14 mouse cellular contexts compared by ENCODE assay signal in the genomic region with DNA sequence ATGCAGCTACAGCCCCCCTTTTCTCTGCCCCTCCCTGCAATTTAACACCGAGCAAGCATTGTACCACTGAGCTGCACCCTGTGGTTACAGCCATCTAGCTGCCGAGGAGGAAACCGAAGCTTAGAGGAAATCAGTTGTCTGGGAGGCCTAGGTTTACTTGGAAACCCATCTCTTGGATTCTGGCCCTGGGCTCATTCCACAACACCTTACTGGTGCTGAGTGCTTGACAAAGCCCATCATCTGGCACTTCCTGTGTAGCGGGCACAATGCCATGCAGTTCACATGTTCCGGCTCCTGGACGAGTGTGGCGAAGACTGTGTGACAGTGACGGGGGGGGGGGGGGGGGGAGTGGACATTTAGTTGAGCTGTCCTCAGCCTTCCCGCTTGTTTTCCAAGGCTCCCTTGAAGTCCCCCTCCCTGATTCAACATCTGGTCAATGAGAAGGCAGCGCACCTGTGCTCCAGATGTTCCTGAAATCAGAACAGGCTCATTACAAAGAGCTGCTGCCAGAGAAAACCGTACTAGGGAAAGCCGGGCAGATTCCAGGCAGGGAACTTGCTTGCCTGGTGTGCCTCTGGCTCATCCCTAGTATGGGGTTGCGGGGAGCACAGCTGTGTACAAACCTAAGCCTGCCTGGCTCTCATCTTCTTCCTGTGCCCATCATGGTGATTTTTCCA. TPM values are rescaled to one million over a fixed set of nuclear protein-coding genes. Genes with fewer than 3 reads are reported as not detected.
DNase-seq lines count a peak whose midpoint lies in the region; ATAC-seq and TF ChIP-seq lines count a peak whose summit lies in the region.
"Had no signal": no experiment of that assay in that cellular context is flagged by ENCODE, and none has a peak within 500 bp of the region (broad histone marks: within the 10 kb centered on the region; RNA-seq: fewer than 3 reads in every experiment).

No protein-coding gene starts in this region.

- no peak for TF ChIP-seq CTCF in liver, postnatal 0 days (IDR thresholded peaks at IDR 0.05; ENCODE audit: low read depth)

- H3K27me3 ChIP-seq in embryonic facial prominence, embryonic 10.5 days (replicated peaks; ENCODE audit: low read depth, poor library complexity, severe bottlenecking): no peaks in the 10 kb centered on the region
- H3K27me3 ChIP-seq in heart, embryonic 14.5 days (ENCODE audit: control insufficient read depth, insufficient read depth, low read length): no peaks in the 10 kb centered on the region
- H3K27me3 ChIP-seq in lung, embryonic 16.5 days (ENCODE audit: control insufficient read depth, insufficient read depth, low read depth, low read length): no peaks in the 10 kb centered on the region
- no peaks in the 10 kb centered on the region for H3K27me3 ChIP-seq in liver, postnatal 0 days (ENCODE audit: insufficient read depth, low read length)
- H3K27me3 ChIP-seq: midbrain, embryonic 12.5 days; Patski had no signal

- peak overlapping the region; percentile 48 for H3K27ac ChIP-seq in embryonic facial prominence, embryonic 10.5 days (replicated peaks)
- H3K27ac ChIP-seq in heart, embryonic 14.5 days (replicated peaks in 1 of 2; ENCODE audit: control insufficient read depth in 1 of 2, insufficient read depth in 1 of 2, low read depth in 2 of 2, low read length in 2 of 2): peak overlapping the region; percentile 65 to 78
- H3K27ac ChIP-seq in lung, embryonic 16.5 days (ENCODE audit: low read length): no peak overlapping the region; the same call in 1 of the 2 replicates
- no peak overlapping the region for H3K27ac ChIP-seq in liver, postnatal 0 days (ENCODE audit: low read depth)
- H3K27ac ChIP-seq: midbrain, embryonic 12.5 days had no signal

- no peak overlapping the region for H3K9ac ChIP-seq in heart, embryonic 14.5 days (ENCODE audit: low read length)
- H3K9ac ChIP-seq in lung, embryonic 16.5 days (ENCODE audit: low read length): no peak overlapping the region
- no peak overlapping the region for H3K9ac ChIP-seq in liver, postnatal 0 days (replicated peaks)
- H3K9ac ChIP-seq: midbrain, embryonic 12.5 days had no signal

- 0 out of 2 replicates have a peak, but pooled peaks have one; percentile 57 for ATAC-seq in heart, embryonic 14.5 days (ENCODE audit: insufficient number of reproducible peaks, insufficient read depth, low FRiP score, low read depth)
- peak; percentile 49 for ATAC-seq in lung, embryonic 16.5 days (ENCODE audit: low read depth)
- ATAC-seq in liver, postnatal 0 days: no peak
- ATAC-seq: intestine, embryonic 16.5 days; Patski had no signal

- H3K36me3 ChIP-seq in embryonic facial prominence, embryonic 10.5 days (replicated peaks): no peaks in the 10 kb centered on the region
- no peaks in the 10 kb centered on the region for H3K36me3 ChIP-seq in heart, embryonic 14.5 days (ENCODE audit: control insufficient read depth, insufficient read depth, low read length)
- H3K36me3 ChIP-seq in lung, embryonic 16.5 days (ENCODE audit: control insufficient read depth, insufficient read depth, low read length): no peaks in the 10 kb centered on the region
- no peaks in the 10 kb centered on the region for H3K36me3 ChIP-seq in liver, postnatal 0 days (replicated peaks; ENCODE audit: insufficient read depth, low read length)
- H3K36me3 ChIP-seq: midbrain, embryonic 12.5 days had no signal

- peaks cover 37% of the 10 kb centered on the region for H3K4me1 ChIP-seq in embryonic facial prominence, embryonic 10.5 days
- peaks cover 48 to 69% of the 10 kb centered on the region in 2 experiments for H3K4me1 ChIP-seq in heart, embryonic 14.5 days (ENCODE audit: control insufficient read depth in 2 of 2, insufficient read depth in 2 of 2, low read length in 2 of 2)
- peaks cover 58% of the 10 kb centered on the region for H3K4me1 ChIP-seq in lung, embryonic 16.5 days (replicated peaks; ENCODE audit: control insufficient read depth, insufficient read depth, low read length)
- H3K4me1 ChIP-seq in liver, postnatal 0 days (ENCODE audit: insufficient read depth): peaks cover 15% of the 10 kb centered on the region

- 40% methylated on average over 13 of the region's 13 CpGs for WGBS in embryonic facial prominence, embryonic 10.5 days
- 29% methylated on average over 13 of the region's 13 CpGs for WGBS in heart, embryonic 14.5 days
- WGBS in lung, embryonic 16.5 days: 31% methylated on average over 12 of the region's 13 CpGs
- 61% methylated on average over 12 of the region's 13 CpGs for WGBS in liver, postnatal 0 days (ENCODE audit: insufficient replicate concordance)

- H3K4me3 ChIP-seq in embryonic facial prominence, embryonic 10.5 days: no peak overlapping the region
- no peak overlapping the region for H3K4me3 ChIP-seq in heart, embryonic 14.5 days (ENCODE audit: control insufficient read depth in 1 of 2, insufficient read depth in 1 of 2, low read depth in 1 of 2, low read length in 2 of 2)
- H3K4me3 ChIP-seq in lung, embryonic 16.5 days (ENCODE audit: low read length): no peak overlapping the region
- no peak overlapping the region for H3K4me3 ChIP-seq in liver, postnatal 0 days (ENCODE audit: low read depth, low read length)
- H3K4me3 ChIP-seq: midbrain, embryonic 12.5 days had no signal

- TF ChIP-seq EP300 in liver, postnatal 0 days (IDR thresholded peaks at IDR 0.05; ENCODE audit: low read depth): no peak

- peak; percentile 21 for DNase-seq in embryo, embryonic 10.5 days (ENCODE audit: low spot score)
- DNase-seq in embryo, embryonic 9.5 days (ENCODE audit: extremely low spot score): no peak
- DNase-seq in embryonic facial prominence, embryonic 10.5 days (ENCODE audit: low spot score): peak; percentile 54
- no peak for DNase-seq in left cerebral cortex, adult 8-10 months (ENCODE audit: low spot score in 2 of 2)
- DNase-seq in cerebellum, adult 8-10 months: no peak
- DNase-seq in liver, postnatal 0 days: no peak
- DNase-seq: cerebellum, postnatal 36 days had no signal

- H3K9me3 ChIP-seq in embryonic facial prominence, embryonic 10.5 days: no peaks in the 10 kb centered on the region
- H3K9me3 ChIP-seq in heart, embryonic 14.5 days (ENCODE audit: control insufficient read depth, low read length): peaks cover 5% of the 10 kb centered on the region; the same call in 1 of the 2 replicates
- no peaks in the 10 kb centered on the region for H3K9me3 ChIP-seq in lung, embryonic 16.5 days (ENCODE audit: control insufficient read depth, low read length)
- no peaks in the 10 kb centered on the region for H3K9me3 ChIP-seq in liver, postnatal 0 days (ENCODE audit: low read length)
- H3K9me3 ChIP-seq: midbrain, embryonic 12.5 days had no signal

- H3K4me2 ChIP-seq in heart, embryonic 14.5 days (ENCODE audit: low read length): peak overlapping the region; percentile 42
- H3K4me2 ChIP-seq in lung, embryonic 16.5 days (ENCODE audit: low read depth, low read length): no peak overlapping the region
- H3K4me2 ChIP-seq in liver, postnatal 0 days (ENCODE audit: low read depth, low read length): no peak overlapping the region
- H3K4me2 ChIP-seq: midbrain, embryonic 12.5 days had no signal

RNA-seq across cellular contexts. Expression of a gene that starts 4.6 kb away (rescaled TPM):
- 52.5 and 53.1 TPM in 2 replicates for polyA plus RNA-seq in embryonic facial prominence, embryonic 10.5 days (2016; fragmentation: Nextera tagmentation; extraction: Ambion mirVana)
- 45.7 and 47.6 TPM in 2 replicates for polyA plus RNA-seq in heart, embryonic 14.5 days (2014; fragmentation: Nextera tagmentation; extraction: Ambion mirVana)
- polyA plus RNA-seq in lung, embryonic 16.5 days (2015; fragmentation: Nextera tagmentation; extraction: Ambion mirVana): 59.9 and 62.3 TPM in 2 replicates
- 10 to 100 TPM; 39.4 to 46.1 (median 40.6) TPM for total RNA-seq in left cerebral cortex, adult 8-10 months (2022)
- polyA plus RNA-seq in liver, postnatal 0 days (2015; fragmentation: Nextera tagmentation; extraction: Ambion mirVana): 43.5 and 46.2 TPM in 2 replicates

RNA-seq across cellular contexts. Expression of a gene that starts 8.5 kb away (rescaled TPM):
- polyA plus RNA-seq in embryonic facial prominence, embryonic 10.5 days (2016; fragmentation: Nextera tagmentation; extraction: Ambion mirVana): 25.5 and 26.0 TPM in 2 replicates
- 33.5 and 40.1 TPM in 2 replicates for polyA plus RNA-seq in heart, embryonic 14.5 days (2014; fragmentation: Nextera tagmentation; extraction: Ambion mirVana)
- polyA plus RNA-seq in lung, embryonic 16.5 days (2015; fragmentation: Nextera tagmentation; extraction: Ambion mirVana): 226 and 247 TPM in 2 replicates
- 100 to 1,000 TPM in 1 of 4 experiments, 10 to 100 TPM in 3; 81.2 to 117 (median 89.0) TPM for total RNA-seq in left cerebral cortex, adult 8-10 months (2022)
- polyA plus RNA-seq in liver, postnatal 0 days (2015; fragmentation: Nextera tagmentation; extraction: Ambion mirVana): 194 and 208 TPM in 2 replicates

RNA-seq across cellular contexts. Expression of a gene that starts 8.6 kb away (rescaled TPM):
- polyA plus RNA-seq in embryonic facial prominence, embryonic 10.5 days (2016; fragmentation: Nextera tagmentation; extraction: Ambion mirVana): 3.1 and 3.2 TPM in 2 replicates
- 8.0 and 16.3 TPM in 2 replicates for polyA plus RNA-seq in heart, embryonic 14.5 days (2014; fragmentation: Nextera tagmentation; extraction: Ambion mirVana)
- 7.9 and 15.2 TPM in 2 replicates for polyA plus RNA-seq in lung, embryonic 16.5 days (2015; fragmentation: Nextera tagmentation; extraction: Ambion mirVana)
- total RNA-seq in left cerebral cortex, adult 8-10 months (2022): 10 to 100 TPM in 1 of 4 experiments, 1 to 10 TPM in 3; 4.4 to 15.6 (median 6.3) TPM
- 5.8 and 6.1 TPM in 2 replicates for polyA plus RNA-seq in liver, postnatal 0 days (2015; fragmentation: Nextera tagmentation; extraction: Ambion mirVana)

RNA-seq across cellular contexts. Expression of a gene that starts 21.4 kb away (rescaled TPM):
- polyA plus RNA-seq in embryonic facial prominence, embryonic 10.5 days (2016; fragmentation: Nextera tagmentation; extraction: Ambion mirVana): not detected in 2 replicates
- not detected in 2 replicates for polyA plus RNA-seq in heart, embryonic 14.5 days (2014; fragmentation: Nextera tagmentation; extraction: Ambion mirVana)
- polyA plus RNA-seq in lung, embryonic 16.5 days (2015; fragmentation: Nextera tagmentation; extraction: Ambion mirVana): not detected in 2 replicates
- total RNA-seq in left cerebral cortex, adult 8-10 months (2022): not detected
- polyA plus RNA-seq in liver, postnatal 0 days (2015; fragmentation: Nextera tagmentation; extraction: Ambion mirVana): not detected in 2 replicates
- total RNA-seq: left cerebral cortex, adult 18-20 months had no signal
- polyA plus RNA-seq: frontal cortex, adult 2 months; intestine, embryonic 16.5 days had no signal

RNA-seq across cellular contexts. Expression of a gene that starts 33.8 kb away (rescaled TPM):
- polyA plus RNA-seq in embryonic facial prominence, embryonic 10.5 days (2016; fragmentation: Nextera tagmentation; extraction: Ambion mirVana): 1.8 TPM in 2 replicates
- polyA plus RNA-seq in heart, embryonic 14.5 days (2014; fragmentation: Nextera tagmentation; extraction: Ambion mirVana): 13.1 and 21.3 TPM in 2 replicates
- polyA plus RNA-seq in lung, embryonic 16.5 days (2015; fragmentation: Nextera tagmentation; extraction: Ambion mirVana): 13.0 and 23.4 TPM in 2 replicates
- 100 to 1,000 TPM; 140 to 155 (median 147) TPM for total RNA-seq in left cerebral cortex, adult 8-10 months (2022)
- 2.7 TPM in 2 replicates for polyA plus RNA-seq in liver, postnatal 0 days (2015; fragmentation: Nextera tagmentation; extraction: Ambion mirVana)

Comparison
In these comparisons a context has a peak if more than half of its experiments do, and no peak if none do; other contexts are left out.
1. DNase-seq: peak in embryo, embryonic 10.5 days (single experiment) and embryonic facial prominence, embryonic 10.5 days (single experiment); none in embryo, embryonic 9.5 days (single experiment), left cerebral cortex, adult 8-10 months (0 of 2), cerebellum, adult 8-10 months (single experiment) and liver, postnatal 0 days (single experiment).
2. H3K27ac ChIP-seq: peak in embryonic facial prominence, embryonic 10.5 days (single experiment) and heart, embryonic 14.5 days (2 of 2); none in lung, embryonic 16.5 days (single experiment) and liver, postnatal 0 days (single experiment).